Mouse (Mus musculus) layer of hippocampus, adult 2 months (tissue): Measurements from ENCODE around the gene Tbc1d7. TPM values are rescaled to one million over a fixed set of nuclear protein-coding genes. Genes with fewer than 3 reads are reported as not detected.

Experiments used
- DNase-seq, 2 experiments: peaks; one replicate each; pipeline ENCODE4 v3.0.0; 2022; ENCODE audit warnings: low spot score in 2 of 2
- H3K27ac ChIP-seq: fragments of 200-600 bp; 2 replicates; pipeline ENCODE4 v1.8.1; 2022
- H3K4me3 ChIP-seq: fragments of 200-600 bp; 2 replicates; pipeline ENCODE4 v1.8.1; 2022; ENCODE audit warnings: mild to moderate bottlenecking
- CTCF ChIP-seq: fragments of 200-600 bp; conservative IDR thresholded peaks from 2 replicates; pipeline ENCODE4 v1.8.1; 2022; ENCODE audit warnings: antibody characterized with exemption, mild to moderate bottlenecking, moderate library complexity
- long read RNA-seq, 2 experiments: library from polyadenylated mRNA; stranded (forward); transcript quantifications; one replicate each; pipeline ENCODE4 v2.0.0; 2021; ENCODE audit warnings: borderline mapping rate in 2 of 2
- total RNA-seq, 2 experiments: library from RNA; stranded (reverse); gene quantifications; 2 replicates each; pipeline ENCODE4 v1.2.3; 2021

The Tbc1d7 gene
- 10 to 100 TPM; 26.0 to 27.2 TPM for total RNA-seq
- long read RNA-seq, experiment 1, transcript Tbc1d7-202 (8 exons, 1,246 nt): major isoform, 12 of 68 reads
- long read RNA-seq, experiment 1, partial matches to known transcripts: 0 of 68 reads
- long read RNA-seq, experiment 1, other reads (novel, unspliced or antisense): 53 of 68 reads
- long read RNA-seq, experiment 2, transcript Tbc1d7-202 (8 exons, 1,246 nt): major isoform, 17 of 108 reads
- long read RNA-seq, experiment 2, partial matches to known transcripts: 2 of 108 reads
- long read RNA-seq, experiment 2, other reads (novel, unspliced or antisense): 88 of 108 reads

DNA sequence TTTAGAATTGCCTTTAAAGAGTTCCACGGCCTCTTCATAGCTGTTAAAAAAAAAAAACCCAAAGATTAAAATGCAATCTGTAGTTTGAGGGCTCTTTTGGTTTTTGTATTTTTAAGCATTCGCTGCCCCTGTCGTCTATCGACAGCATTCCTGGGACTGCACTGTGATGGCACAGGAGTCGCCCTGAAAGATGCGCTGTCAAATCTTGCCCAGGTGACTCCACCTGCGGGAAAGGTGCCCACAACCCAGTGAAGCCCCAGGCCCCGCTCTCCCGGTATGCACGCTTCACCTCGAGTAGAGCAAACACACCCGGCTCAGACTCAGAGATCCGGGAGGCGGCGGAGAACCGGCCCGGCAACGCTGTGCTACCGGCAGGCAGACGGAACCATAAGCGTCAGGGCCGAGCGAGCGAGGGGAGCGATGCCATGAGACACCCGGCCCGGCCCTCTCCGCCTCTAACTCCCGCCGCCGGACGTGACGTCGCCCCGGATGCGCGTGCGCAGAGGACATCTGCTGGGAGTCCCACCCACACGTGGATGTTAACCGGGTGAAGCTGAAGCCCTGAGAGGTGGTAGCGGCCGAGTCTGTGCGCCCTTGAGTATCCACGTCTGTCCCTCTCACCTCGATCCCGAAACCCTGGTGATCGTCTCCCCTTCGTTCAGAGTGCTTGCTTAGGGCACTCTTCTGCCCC is at the start of gene Tbc1d7:
Gene Tbc1d7 (minus strand): TSS at position 482 of the 691 bp plus-strand sequence.
- 0 out of 2 replicates have a peak, but pooled peaks have one; percentile 6 for TF ChIP-seq CTCF
- Histone ChIP-seq H3K27ac (peak within 1 kb of the TSS; percentile 95), H3K4me3 (peak within 1 kb of the TSS; percentile 80)
- DNase-seq: peak; percentile 96 to 99

DNA sequence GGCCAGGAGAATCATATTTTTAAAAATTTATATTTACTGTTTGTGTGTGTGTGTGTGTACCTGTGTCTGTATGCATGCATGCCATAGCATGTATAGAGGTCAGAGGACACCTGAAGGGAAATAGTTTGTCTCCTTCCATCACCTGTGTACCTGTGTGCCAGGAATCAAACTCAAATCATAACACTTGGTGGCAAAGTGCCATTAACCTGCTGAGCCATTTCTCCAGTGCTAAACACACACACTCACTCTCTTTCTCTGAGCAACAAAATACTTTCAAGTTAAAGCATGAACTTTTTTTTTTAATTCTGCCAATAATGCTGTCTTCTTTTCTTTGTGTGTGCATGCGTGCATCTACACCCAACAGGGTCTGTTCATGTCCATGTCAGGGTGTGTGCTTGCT is 49.3 kb upstream of the Tbc1d7 start:
- DNase-seq: no peak
- TF ChIP-seq CTCF: no peak
- H3K27ac ChIP-seq: no peak overlapping the region
- H3K4me3 ChIP-seq: no peak overlapping the region

DNA sequence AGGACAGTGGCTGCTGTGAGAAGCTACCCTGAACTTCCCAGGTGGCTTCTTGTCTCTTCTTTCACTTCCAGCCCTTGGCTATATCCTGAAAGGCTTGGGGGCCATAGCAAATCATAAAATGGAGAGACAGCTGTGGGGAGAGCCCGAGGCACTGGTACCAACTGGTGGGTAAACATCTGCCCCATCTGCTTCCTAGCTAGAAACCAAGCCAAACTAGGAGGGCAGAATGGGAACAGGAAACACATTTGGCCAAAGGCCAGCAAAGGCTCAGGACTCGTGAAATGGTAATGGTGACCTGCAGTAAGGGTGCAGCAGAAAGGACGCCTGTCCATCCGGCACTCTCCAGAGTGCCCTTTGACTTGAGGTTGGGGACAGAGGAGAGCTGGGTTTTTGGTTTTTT is 47.5 kb upstream of the Tbc1d7 start:
- no peak for TF ChIP-seq CTCF
- no peak for DNase-seq
- no peak overlapping the region for H3K4me3 ChIP-seq
- H3K27ac ChIP-seq: peak overlapping the region; percentile 67

DNA sequence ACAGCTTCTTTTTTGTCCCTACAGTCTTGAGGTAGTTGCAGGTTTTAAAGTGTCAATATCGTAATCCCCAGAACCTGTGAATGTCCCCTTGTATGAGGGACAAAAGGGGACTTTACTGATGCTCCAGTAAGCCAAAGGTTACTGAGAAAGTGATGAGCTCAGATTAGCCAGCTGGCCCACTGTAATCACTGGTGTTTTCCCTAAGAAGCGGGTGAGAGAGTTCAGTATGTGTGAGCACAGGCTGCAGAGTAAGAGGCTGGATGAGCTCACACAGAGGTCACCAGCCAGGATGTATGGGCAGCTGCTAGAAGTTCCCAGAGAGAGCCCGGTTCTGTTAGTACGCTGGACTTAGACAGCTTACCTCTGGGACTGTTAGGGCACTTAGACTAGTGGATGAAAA is 47.0 kb upstream of the Tbc1d7 start:
- no peak for TF ChIP-seq CTCF
- no peak for DNase-seq
- Histone ChIP-seq H3K27ac (peak overlapping the region; percentile 67), H3K4me3 (no peak overlapping the region)

DNA sequence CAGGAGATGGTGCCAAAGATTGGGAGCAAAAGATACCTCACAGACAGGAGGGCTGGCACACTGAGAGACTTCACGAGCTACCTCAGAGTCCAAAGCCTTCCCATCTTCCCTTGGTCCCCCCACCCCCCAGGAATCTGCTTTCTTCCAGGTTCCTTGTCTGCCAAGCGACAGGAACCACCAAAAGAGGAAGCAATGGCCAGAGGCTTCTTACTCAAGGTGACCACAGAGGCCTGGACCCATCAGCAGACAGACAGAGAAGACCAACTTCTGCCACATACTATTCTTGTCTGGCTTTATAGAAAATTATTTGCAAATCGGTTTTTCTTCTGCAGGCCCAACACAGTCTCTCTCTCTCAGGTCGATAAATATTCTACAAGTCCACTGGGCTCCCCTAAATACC is 46.4 kb upstream of the Tbc1d7 start:
- DNase-seq: no peak
- peak overlapping the region; percentile 67 for H3K27ac ChIP-seq
- no peak for TF ChIP-seq CTCF
- no peak overlapping the region for H3K4me3 ChIP-seq

DNA sequence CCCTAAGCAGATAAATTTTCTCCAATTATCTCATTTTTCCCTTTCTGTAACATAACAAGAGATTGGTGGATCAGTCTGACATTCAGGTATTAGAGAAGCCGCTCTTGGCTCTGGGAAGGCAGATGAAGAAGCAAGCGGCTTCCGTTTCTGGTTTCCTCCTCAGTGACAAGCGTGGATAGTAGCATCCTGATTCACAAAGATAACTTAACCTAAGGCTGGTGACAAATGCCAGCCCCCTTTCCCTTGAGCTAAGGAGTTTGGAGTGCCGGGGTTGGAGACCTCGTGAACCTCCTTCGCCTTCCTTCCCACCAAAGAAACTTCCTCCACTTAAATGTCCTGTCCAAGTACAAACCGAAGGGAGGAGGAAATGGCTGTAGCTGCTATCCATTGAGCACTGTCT is 45.8 kb upstream of the Tbc1d7 start:
- no peak for DNase-seq
- no peak overlapping the region for H3K4me3 ChIP-seq

DNA sequence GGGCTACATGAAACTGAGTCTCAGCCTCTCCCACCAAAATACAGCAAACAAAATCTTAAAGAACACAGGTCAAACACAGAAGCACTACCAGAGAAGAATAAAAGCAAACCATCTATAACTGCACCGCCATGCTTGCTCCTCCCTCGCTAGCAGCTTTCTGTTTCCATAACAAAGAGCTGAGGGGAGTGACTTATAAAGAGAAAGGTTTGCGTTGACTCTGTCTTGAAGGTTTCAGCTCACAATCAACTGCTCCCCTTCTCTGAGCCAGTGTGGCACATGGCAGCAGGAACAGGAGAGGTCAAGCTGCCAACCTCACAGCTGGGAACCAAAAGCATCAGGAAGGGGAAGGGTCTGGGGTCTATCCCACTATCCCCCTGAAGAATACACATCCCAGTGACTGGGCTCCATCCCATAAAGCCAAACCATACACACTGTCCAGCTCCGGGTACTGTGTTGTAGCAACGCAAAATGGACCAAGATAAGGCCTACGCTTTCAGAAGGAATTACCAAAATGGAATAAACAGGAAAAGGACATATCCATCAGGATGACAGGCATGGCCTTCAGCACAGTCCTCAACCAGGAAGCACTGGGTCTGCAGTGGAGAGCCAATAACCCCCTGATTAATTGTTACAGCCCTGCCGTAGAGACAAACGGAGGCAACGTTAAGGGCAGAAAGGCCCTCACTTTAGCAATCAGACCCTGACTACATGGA is 44.8 kb upstream of the Tbc1d7 start:
- no peak overlapping the region for H3K4me3 ChIP-seq
- no peak for TF ChIP-seq CTCF
- no peak for DNase-seq
- peak overlapping the region; percentile 47 for H3K27ac ChIP-seq

More for the DNA sequence above, 45.8 kb upstream of the Tbc1d7 start:
- peak overlapping the region; percentile 67 for H3K27ac ChIP-seq
- no peak for TF ChIP-seq CTCF

DNA sequence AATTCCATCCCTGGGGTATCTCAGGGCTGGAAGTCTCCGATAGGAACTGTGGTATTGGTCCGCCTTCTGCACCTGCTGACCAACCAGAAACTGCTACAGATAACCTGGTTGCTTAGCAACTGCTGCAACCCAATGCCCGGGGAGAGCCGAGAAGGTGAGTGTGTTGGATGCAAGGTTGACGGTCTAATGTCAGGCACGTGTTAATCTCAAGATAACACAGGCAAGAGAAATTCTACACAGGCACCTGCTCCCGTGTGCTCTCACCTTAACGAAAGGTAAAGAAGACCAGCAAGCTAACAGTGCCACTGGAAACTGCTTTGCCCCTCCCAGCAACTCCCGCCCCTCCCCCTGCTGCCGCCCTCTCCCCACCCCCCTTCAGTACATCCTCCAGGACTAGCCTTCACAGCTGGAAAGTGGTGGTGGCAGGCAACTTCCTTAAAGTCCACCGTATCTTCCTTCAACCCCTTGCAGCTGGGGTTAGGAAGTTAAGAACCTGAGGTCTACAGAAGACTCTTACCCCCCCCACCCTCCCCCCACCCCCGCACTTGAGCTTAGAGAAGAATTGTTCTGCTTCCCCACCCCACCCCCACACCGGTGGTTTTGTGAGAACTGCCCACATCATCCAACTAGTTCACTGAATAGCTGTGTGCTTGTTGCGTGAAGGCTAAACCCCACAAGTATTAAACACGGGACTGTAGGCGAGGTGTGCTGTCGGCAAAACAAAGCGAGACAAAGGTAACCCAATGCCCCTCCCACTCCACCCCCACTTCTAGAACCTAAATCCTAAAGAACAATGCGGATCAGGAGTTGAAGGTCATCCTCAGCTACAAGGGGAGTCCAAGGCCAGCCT is 44.1 kb upstream of the Tbc1d7 start:
- no peak overlapping the region for H3K4me3 ChIP-seq
- no peak for TF ChIP-seq CTCF
- peak overlapping the region; percentile 29; the same call in 1 of the 2 replicates for H3K27ac ChIP-seq
- no peak for DNase-seq

DNA sequence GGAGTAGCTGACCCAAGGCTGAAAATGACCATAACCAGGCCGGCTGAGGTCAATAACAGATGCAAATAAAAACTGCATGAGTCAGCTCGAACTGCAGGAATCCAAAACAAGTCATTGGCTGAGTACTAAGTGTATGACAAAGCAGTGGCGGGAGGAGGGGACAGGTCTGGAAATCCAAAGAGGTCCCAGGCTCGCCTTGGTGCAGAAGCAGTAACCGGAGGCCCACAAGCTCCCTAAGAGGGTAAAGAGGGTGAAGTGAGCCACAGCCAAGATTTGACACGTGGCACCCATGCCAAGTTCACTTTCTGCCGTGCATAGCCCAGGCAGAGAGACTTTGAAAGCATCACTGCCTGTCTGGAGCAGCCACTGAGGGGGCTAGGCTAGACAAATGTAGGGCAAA is 41.0 kb upstream of the Tbc1d7 start:
- H3K27ac ChIP-seq: peak overlapping the region; percentile 77
- DNase-seq: no peak
- H3K4me3 ChIP-seq: no peak overlapping the region
- no peak for TF ChIP-seq CTCF

DNA sequence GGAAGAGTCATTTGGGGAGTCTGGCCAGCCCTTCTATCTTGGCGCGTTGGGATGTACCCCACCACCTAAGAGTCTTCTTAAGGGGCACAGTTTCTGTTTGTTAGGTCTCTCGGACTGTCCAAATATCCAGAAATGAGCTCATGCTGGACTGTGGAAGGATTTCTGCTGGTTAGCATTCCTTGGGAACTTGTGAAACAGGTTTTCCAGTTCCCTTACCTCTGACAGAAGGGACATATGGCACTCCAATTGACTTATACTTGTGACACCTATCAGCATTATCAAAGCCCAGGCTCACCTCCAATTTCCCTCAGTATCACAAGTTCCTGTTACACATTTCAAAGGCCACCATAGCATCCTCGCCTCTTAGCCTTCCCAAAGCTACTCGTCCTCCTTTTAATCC is 39.7 kb upstream of the Tbc1d7 start:
- no peak for DNase-seq
- TF ChIP-seq CTCF: no peak
- Histone ChIP-seq H3K27ac (peak overlapping the region; percentile 77; the same call in 1 of the 2 replicates), H3K4me3 (no peak overlapping the region)

DNA sequence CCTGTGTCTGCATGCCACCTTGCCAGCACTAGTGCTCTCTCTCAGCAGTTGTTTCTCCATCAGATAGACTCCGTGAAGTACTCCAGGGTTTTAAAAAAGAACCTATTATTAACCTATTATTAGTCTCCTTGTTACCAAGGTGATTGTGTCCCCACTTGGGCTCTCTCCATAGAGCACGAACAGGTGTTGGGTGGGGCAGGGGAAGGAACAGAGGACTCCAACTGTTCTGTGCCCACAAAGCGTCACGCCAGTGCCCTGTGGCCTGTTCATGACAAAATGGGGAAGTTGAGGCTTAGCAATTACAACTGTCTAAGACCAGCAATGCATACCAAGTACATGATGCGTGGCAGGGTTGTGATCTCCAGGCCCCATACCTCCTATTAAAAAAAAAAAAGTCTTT is 38.3 kb upstream of the Tbc1d7 start:
- Histone ChIP-seq H3K27ac (peak overlapping the region; percentile 78), H3K4me3 (no peak overlapping the region)
- no peak for TF ChIP-seq CTCF
- DNase-seq: no peak

DNA sequence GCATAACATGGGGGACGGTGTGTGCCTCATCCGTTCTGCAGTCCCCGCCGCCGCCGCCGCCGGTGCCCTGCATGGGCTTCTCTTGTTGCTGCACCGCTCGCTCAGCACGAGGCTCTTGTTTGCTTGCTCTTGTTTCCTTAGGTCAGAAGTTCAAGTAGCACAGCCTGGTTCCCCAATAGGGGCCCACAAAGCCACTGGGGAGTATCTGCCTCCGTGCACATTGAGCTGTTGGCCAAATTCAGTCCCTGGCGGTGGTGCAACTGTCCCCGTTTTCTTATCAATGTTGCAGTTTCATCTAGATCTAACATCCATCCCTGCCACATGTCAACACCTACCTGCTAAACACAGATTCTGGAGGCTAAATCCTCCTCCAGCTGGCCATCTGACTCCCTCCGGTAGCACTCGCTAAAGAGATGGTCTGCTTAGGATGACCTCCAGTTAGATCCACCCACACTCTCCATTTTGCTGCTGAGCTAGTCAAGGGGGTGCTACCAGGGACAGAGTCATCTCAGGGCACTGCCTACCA is 37.7 kb upstream of the Tbc1d7 start:
- peak overlapping the region; percentile 78 for H3K27ac ChIP-seq
- no peak for TF ChIP-seq CTCF
- DNase-seq: no peak
- H3K4me3 ChIP-seq: no peak overlapping the region
